Mouse (Mus musculus): Measurements from ENCODE around the gene Znrf1.

DNA sequence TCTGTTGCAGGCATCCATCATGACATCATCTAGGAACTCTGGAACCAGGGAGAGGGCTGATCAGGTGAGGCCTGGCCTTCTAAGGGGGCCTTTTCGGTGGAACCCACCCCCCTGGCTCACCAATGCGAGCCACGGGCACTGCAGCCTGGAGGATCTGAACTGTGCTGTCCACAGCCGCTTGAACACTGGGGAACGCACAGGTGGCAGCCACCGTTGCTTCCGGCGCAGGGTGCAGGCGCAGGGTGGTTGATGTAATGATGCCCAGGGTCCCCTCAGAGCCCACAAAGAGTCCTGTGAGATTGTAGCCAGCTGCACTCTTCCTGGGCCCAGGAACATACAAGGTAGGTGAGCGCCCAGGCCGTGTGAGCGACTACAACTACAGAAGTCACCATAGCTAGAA lies 92.5 kb downstream of the Znrf1 start:
- TF ChIP-seq CTCF (IDR thresholded peaks at IDR 0.05; ENCODE audit: low read depth, low read length) (no peak), POLR2A (IDR thresholded peaks at IDR 0.05; ENCODE audit: borderline replicate concordance, low read depth, low read length) (no peak)

Measured in bone marrow macrophage, adult 2 months (primary cell).